Mouse (Mus musculus): Measurements from ENCODE around the gene Trappc10. TPM values are rescaled to one million over a fixed set of nuclear protein-coding genes. Genes with fewer than 3 reads are reported as not detected.

The Trappc10 gene
- polyA plus RNA-seq, 1 experiment = 76.1 TPM

GRCm38 (mm10) chr10:78258142-78258675 is 13.8 kb upstream of the Trappc10 start:
- DNase-seq (ENCODE audit: low read depth) = no peak

DNA sequence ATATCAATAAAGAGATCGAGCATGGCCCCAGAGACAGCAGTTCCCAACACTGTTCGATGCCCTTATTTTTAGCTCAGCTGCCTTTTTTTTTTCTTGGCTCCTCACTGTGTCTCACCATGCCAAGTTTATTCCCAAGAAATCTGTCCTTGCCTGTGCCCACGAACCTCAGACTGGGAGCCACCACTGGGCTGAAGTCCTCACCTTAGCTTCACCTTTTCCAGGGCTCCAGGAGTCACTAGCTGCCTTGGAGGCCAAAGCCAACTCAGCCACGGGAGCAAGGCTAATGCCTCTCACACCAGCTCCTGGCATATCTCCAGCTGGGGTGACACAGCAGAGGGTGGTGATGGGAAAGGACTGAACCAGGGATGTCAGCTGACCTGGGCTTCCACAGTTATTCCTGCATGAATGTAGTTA is 11.2 kb upstream of the Trappc10 start:
- DNase-seq (ENCODE audit: low read depth) = no peak

- no peak for DNase-seq (ENCODE audit: low read depth)
These were observed 2.8 kb upstream of the Trappc10 start for GRCm38 (mm10) chr10:78247206-78247605.

GRCm38 (mm10) chr10:78246725-78247124 is 2.3 kb upstream of the Trappc10 start:
- DNase-seq (ENCODE audit: low read depth) = no peak

DNA sequence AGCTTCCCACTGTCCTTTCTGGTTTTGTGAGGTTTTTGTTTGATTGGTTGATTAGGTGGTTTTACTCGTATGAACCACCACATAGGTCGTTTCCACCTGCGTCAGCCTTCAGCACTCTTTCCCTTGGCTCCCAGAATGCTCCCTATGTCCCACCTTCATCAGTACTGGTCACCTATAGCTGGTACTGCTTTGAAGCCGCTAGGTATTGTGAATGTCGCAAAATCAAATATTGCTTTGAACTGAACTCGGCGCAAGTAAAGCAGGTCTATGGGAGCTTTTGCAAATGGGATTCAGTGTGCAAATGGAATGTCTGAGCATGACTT is 745 bp upstream of the Trappc10 start:
- DNase-seq (ENCODE audit: low read depth) = no peak

GRCm38 (mm10) chr10:78244058-78244437 is 393 bp downstream of the Trappc10 start:
- DNase-seq (ENCODE audit: low read depth) = no peak

- no peak for DNase-seq (ENCODE audit: low read depth)
These were observed 5.5 kb downstream of the Trappc10 start for GRCm38 (mm10) chr10:78238926-78239325.

DNA sequence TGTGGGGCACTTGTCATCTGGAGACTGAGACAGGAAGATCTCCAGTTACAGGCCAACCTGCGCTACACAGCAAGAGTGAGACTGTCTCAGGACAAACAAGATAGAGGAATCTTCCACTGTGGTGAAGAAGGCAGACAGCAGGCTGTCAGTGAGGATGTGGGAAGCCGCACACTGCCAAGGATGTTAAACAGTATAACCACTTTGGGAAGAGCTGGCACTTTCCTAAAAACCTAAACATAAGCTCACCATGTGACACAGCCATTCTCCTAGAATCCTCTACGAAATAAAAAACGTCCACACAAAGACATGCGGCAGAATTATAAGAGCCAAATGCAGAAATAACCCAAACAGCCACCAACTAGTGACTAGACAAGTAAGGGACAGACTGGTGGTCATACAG is 6.1 kb downstream of the Trappc10 start:
- no peak for DNase-seq (ENCODE audit: low read depth)

GRCm38 (mm10) chr10:78237809-78238208 is 6.6 kb downstream of the Trappc10 start:
- no peak for DNase-seq (ENCODE audit: low read depth)

DNA sequence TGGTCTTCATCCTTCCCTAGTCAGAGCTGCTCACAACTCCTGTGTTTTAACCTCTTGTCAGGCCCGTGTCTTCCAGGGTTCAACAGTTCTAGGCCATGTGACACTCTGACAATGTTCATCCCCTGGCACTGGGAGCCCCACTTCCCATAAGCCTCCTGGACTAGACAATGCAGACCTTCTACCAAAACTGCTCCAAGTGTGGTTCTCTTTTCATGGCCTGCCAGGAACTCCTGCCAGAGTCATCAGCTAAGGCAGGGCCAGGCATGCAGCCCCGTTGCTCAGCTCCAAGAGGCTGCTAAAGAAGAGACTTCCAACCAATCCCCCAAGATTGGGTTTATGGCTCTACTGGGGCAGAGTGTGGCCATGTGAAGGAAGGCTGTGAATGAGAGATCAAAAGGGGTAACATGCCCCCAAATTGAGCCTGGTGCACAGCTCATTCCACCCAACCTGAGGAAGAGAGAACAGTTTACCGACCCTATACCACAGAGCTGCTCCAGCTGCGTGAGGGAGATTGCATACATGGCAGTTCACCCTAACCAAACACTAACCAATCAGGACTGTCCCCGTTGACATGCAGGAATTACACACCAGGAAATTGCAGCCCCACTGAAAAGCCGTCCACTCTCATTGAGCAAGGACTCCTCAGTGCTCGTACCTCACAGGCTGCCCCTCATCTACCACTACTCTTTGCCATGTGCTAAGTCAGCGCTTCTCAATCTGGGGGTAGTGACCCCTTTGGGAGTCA is 7.4 kb downstream of the Trappc10 start:
- DNase-seq (ENCODE audit: low read depth) = no peak

- DNase-seq (ENCODE audit: low read depth) = no peak
These were observed 10.7 kb downstream of the Trappc10 start for GRCm38 (mm10) chr10:78233756-78234155.

- no peak for DNase-seq (ENCODE audit: low read depth)
These were observed 11.3 kb downstream of the Trappc10 start for GRCm38 (mm10) chr10:78233161-78233560.

DNA sequence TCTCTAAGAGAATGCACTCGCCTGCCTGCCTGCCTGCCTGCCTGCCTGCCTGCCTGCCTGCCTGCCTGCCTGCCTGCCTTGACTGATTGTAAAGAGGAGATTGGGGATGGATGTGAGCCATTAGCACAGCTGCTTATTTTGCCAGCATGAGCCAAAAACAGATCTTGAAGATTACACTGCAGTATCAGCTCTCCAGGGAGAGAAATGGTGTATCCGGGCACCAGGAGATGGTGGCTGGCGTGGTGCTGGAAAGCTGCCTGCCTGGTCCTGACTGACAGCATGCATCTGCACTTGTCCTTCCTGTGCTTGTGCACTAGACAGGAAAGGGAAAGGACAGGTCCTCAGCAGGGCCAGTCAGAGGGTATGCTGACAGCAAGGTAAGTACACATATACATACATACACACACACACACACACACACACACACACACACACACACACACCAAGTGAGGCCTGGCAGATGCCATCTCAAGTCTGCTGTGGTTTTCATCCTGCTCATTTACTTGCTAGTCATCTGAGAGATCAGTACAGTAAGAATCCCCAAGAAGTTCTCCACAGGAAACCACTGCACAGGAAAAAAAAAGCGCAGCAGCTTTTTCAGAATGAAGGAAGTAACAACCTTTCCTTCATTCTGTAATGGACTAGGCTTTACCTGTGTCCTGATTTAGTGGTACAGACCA is 12.0 kb downstream of the Trappc10 start:
- DNase-seq (ENCODE audit: low read depth) = no peak

- DNase-seq (ENCODE audit: low read depth) = no peak
These were observed 15.9 kb downstream of the Trappc10 start for GRCm38 (mm10) chr10:78228560-78228928.

DNA sequence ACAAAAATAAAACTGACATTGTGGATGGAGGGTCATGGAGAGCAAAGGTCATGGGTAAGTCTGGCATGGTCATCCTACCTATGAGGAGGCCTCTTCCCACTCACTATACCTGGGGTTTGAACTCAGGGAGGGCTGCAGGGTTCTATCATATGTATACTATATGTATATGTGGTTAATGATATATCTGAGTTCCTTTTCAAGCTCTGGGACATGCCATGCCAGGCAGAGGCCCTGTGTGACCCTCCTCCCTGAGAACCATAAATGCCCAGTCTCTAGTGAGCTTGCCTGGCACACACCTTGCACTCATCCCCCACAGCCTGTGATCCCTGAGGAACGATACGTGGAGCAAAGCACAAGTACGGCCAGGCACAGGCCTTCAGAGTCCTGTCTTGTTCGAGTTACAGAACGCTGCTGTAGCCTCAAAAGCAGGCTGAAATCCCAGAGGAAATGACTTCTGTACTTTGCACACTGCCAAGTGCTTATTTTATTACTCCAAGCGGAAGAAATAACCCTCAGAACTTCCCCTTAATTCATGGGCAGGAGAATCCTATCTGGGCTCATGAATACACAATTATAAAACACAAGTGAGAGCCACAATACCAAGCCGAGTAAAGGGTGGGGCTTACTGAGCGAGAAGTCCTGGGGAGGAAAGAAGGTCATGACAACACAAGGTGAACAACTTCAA is 16.4 kb downstream of the Trappc10 start:
- DNase-seq (ENCODE audit: low read depth) = no peak

GRCm38 (mm10) chr10:78224136-78224535 is 20.3 kb downstream of the Trappc10 start:
- no peak for DNase-seq (ENCODE audit: low read depth)

DNA sequence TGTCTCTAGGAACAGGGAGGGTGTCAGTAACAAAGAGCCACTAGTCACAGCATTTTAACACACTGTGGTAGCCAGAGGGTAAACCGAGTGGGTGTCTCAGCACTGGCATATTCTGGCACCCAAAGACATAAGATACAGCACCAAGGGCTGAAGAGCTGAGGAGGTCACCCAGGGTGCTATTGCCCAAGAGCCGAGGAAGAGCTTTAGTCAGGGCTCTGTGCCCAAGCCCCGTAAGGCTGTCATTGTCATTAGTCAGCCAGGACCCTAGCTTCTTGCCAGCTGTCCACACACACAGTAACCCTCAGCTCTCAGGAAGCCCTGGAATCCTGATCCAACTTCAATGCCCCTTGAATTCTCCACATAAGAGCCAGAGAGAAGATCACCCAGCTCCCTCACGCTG is 21.5 kb downstream of the Trappc10 start:
- no peak for DNase-seq (ENCODE audit: low read depth)

DNA sequence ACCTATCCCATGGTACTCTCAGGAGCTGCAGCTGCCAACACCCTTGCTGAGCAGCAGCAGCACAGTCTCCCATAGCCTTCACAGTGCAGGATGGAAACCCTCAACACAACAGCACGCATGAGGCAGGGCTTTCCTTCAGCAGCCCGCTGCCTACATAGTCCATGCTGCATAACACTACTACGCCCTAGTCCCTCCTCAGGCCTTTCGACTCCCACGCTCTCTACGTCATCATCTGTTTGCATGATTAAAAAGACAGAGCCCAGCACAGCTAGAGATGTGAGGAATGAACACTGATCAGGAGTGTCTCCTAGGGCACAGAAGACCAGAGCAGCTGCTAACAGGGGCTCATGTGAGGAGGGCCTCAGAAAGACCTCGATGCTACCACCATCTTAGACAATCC is 23.1 kb downstream of the Trappc10 start:
- DNase-seq (ENCODE audit: low read depth) = no peak

DNA sequence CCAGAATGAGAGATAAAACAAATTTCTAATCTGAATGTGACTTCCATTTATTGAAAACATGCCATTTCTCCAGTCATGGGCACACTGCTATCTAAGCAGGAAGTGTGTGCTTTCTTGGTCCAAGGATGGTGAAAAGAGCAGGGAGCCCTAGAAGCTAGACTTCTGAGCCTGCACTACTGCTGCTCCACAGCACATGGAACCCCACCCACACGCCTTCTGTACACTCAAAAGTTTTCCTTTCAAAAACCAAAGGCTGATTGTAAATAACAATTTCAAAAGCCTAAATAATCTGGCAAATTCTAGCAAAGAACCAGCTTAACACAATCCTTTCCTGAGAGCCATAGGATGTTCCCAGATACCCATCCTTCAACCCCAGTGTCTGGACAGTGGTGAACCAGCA is 24.9 kb downstream of the Trappc10 start:
- DNase-seq (ENCODE audit: low read depth) = no peak

DNA sequence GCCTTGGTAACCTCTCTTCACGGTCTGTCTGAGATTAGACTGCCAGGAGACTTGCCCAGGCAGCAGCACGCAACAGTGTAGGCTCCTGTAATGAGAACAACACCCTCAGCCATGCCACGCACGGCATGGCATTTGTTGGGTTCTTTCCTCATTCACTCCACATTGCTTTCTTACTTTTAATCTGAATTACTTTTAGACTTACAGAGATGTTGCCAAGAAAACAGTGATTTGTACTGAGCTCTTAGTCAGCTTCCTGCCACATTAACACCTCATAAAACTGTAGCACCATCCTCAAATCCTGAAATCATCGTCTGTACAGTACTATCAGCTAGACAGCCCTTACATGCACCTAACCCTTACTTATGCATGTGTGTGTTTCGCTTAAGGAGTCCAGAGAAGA is 25.9 kb downstream of the Trappc10 start:
- no peak for DNase-seq (ENCODE audit: low read depth)

DNA sequence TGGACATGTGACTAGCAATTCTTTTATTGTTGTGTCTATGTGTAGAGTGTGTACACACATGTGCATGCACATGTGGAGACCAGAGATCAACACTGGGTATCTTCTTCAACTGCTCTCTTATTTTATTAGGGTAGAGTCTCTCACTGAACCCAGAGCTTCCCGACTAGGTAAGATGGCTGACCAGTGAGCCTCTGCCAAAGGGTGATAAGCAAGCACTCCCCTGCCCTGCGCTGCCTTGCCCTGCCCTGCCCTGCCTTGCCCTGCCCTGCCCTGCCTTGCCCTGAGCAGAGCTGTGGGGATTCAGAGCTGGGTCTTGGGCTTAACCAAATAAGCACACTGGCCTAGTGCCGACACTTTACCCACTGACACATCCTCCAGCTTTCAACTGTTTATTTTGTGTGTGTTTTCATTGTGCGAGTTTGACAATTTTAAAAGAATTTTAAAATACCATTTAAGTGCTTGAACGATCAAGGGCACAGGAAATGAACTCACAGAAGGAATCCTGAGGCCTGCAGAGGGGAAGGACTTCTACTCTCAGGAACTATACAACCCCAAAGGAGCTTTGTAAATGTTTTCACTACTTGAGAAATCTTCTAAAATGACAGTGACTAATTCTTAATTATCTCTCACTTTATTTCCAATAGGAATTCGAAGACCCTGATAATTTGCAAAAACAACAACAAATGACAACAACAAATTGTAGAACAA is 27.9 kb downstream of the Trappc10 start:
- no peak for DNase-seq (ENCODE audit: low read depth)

GRCm38 (mm10) chr10:78214371-78214770 is 30.1 kb downstream of the Trappc10 start:
- DNase-seq (ENCODE audit: low read depth) = no peak
